Mouse (Mus musculus): ENCODE data around the gene Cdc6. TPM values are rescaled to one million over a fixed set of nuclear protein-coding genes. Genes with fewer than 3 reads are reported as not detected.

The Cdc6 gene
- polyA plus RNA-seq, 1 experiment from 2014 or later, result 38.0 TPM

DNA sequence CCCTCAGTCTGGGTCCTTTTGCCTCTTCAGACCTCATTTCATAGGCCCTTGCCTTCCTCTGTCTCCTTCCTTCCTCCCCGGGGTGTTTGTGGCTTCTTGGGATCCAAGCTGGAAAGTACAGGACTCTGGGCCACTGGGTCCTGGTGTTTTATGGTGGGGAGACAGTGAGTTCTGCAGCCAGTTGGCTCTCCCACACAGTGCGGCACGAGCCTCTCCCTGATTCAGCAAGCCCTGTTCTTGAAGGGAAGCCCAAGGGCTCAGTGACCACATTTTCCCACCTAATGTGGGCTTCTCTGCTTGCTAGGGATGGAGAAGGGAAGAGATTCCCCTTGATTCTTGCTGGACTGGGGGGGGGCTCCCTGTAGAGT, 34.9 kb downstream of the Cdc6 start:
- Histone ChIP-seq H3K27ac (peak overlapping the region; percentile 88), H3K4me1 (peaks cover 78% of the 10 kb centered on the region), H3K9me3 (no peaks in the 10 kb centered on the region), H3K36me3 (replicated peaks) (no peaks in the 10 kb centered on the region), H3K9ac (peak overlapping the region; percentile 65), H3K4me2 (peak overlapping the region; percentile 93), H3K27me3 (peaks cover 13% of the 10 kb centered on the region), H3K4me3 (replicated peaks) (peak overlapping the region; percentile 52)
- ATAC-seq (ENCODE audit: low FRiP score), result no peak
- 60% methylated on average over 3 of the region's 3 CpGs for WGBS

DNA sequence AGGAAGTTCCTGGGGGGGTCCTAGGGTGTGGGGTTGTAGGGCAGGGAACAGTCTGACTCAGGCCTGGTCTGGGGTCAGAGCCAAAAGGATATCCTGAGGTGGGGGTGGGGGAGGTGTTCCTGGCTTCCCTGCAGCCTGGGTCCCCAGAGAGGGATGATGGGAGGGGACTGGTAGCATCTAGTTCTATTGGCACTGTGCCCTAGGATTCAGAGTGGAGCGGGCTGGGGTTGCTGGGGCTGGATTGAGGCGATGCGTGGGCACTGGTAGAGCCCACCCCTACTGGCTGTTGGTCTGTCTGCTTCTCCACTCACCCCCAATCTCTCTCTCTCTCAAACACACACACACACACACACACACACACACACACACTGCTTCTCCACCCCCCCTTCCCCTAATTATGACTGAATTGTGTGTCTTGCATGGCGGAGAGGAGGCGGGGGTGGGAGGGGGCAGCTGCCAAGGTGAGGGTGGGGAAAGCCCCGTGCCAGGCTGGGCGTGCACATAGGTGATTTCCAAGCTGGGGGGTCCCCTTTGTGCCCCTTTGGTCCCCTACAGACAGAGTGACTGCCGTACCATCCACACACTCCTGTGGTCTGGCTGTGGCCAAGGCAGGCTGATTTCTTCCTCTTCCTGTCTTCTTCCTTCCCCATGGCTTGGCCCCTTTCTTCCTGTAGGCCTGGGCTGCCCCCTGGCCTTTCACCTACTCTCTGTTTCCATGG, 35.5 kb downstream of the Cdc6 start:
- peaks cover 13% of the 10 kb centered on the region for H3K27me3 ChIP-seq
- WGBS, result 61% methylated on average over 8 of the region's 8 CpGs
- H3K4me1 ChIP-seq, result peaks cover 72% of the 10 kb centered on the region
- no peaks in the 10 kb centered on the region for H3K9me3 ChIP-seq
- ATAC-seq (ENCODE audit: low FRiP score), result no peak
- H3K4me2 ChIP-seq, result peak overlapping the region; percentile 93; the same call in 1 of the 2 replicates
- H3K27ac ChIP-seq, result peak overlapping the region; percentile 88
- no peaks in the 10 kb centered on the region for H3K36me3 ChIP-seq (replicated peaks)
- H3K4me3 ChIP-seq (replicated peaks), result no peak overlapping the region
- peak overlapping the region; percentile 65 for H3K9ac ChIP-seq

DNA sequence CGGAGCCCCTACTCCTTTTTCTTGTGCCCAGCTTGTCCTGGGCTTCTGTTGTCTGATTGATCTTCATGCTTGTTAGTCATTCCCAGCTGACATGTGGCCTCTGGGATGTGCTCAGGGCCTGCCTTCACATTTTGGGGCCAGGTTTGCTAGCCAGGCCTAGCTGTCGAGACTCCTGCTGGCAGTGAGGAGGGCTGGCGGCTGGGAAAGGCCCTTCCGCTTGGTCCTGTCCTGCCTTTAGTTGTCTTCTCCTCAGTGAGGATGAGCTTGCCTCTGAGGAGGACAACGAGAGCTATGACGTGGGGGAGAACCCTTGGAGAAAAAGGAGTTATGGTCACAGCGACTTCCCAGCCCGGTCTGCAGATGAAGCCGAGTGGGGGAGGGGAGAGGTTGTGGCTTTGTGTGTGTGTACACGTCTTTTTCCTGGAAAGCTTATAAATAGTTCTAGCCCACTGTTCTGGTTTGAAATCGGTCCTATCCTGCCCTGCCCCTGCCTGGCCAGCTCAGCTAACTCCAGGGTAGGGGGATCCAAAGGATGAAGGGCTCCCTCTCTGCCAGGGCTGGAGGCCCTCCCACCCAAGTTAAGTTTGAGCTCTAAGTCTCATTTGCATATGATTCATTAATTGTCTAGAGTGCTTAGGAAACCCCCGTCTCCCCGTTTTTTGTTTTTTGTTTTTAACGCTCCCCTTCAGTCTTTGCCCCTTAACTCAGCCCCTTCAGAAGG, 36.3 kb downstream of the Cdc6 start:
- 35% methylated on average over 14 of the region's 14 CpGs for WGBS
- peak overlapping the region; percentile 88 for H3K27ac ChIP-seq
- H3K4me2 ChIP-seq, result no peak overlapping the region
- H3K9ac ChIP-seq, result peak overlapping the region; percentile 36; the same call in 1 of the 2 replicates
- peaks cover 4% of the 10 kb centered on the region for H3K27me3 ChIP-seq
- H3K9me3 ChIP-seq, result no peaks in the 10 kb centered on the region
- peaks cover 64% of the 10 kb centered on the region for H3K4me1 ChIP-seq
- no peaks in the 10 kb centered on the region for H3K36me3 ChIP-seq (replicated peaks)
- H3K4me3 ChIP-seq (replicated peaks), result no peak overlapping the region
- no peak for ATAC-seq (ENCODE audit: low FRiP score)

DNA sequence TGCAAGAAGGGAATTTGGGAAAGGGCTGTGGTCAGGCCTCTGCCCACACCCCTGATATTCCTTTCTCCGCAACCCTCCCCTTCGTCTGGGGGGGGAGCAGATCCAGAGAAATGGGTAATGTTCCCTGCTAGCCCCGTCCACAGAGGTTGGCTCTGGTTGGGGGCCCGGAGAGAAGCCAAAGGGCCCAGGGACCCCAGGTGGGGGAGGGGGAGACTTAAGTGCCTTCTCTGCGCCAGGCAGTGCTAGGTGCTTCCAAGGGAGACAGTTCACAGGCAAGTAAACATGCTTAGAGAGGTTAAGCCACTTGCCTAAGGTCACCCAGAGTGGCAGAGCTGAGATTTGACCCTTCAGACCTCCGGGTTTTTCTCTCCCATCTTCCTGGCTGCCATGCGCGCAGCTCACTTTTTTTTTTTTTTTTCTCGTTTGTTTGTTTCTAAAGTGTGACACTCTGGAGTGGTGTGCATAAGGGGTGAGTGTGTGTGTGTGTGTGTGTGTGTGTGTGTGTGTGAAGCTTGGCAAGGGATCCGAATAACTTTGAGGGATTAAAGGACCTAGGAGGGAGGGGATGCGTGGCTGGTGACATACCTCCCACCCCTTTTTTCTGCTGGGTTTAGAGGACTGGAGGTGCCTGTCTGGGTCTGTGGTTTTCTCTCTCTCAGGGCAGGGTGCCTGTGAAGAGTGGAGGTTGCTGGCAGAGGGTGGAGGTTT, 37.5 kb downstream of the Cdc6 start:
- Histone ChIP-seq H3K9ac (no peak overlapping the region), H3K4me3 (replicated peaks) (no peak overlapping the region), H3K27ac (no peak overlapping the region), H3K4me1 (peaks cover 60% of the 10 kb centered on the region), H3K27me3 (no peaks in the 10 kb centered on the region), H3K9me3 (no peaks in the 10 kb centered on the region), H3K36me3 (replicated peaks) (no peaks in the 10 kb centered on the region), H3K4me2 (no peak overlapping the region)
- no peak for ATAC-seq (ENCODE audit: low FRiP score)
- WGBS, result 30% methylated on average over 11 of the region's 11 CpGs

DNA sequence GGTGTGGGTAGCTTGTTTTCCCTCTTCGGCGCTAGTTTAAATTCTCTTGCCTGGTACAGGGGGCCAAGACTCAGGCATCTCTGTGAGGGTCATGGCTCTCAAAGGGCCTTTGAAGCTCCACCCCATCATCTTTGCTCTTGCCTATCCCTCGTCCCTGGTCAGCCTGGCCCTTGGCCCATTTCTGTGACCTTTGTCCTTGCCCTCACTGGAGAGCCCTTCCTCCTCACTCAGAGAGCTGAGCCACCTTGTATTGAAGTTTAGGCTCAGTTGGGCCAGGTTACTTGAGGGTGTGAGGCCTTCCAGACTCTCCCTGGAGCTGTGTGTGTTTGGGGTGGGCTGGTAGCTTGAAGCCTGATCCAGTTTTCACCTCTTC, 38.0 kb downstream of the Cdc6 start:
- H3K4me3 ChIP-seq (replicated peaks), result no peak overlapping the region
- H3K9me3 ChIP-seq, result no peaks in the 10 kb centered on the region
- H3K4me2 ChIP-seq, result no peak overlapping the region
- ATAC-seq (ENCODE audit: low FRiP score), result no peak
- WGBS, result 67% methylated on average over 3 of the region's 3 CpGs
- H3K27me3 ChIP-seq, result no peaks in the 10 kb centered on the region
- no peak overlapping the region for H3K27ac ChIP-seq
- H3K36me3 ChIP-seq (replicated peaks), result 0 out of 2 replicates have a peak, but pooled peaks cover 4% of the 10 kb centered on the region
- H3K4me1 ChIP-seq, result peaks cover 55% of the 10 kb centered on the region
- no peak overlapping the region for H3K9ac ChIP-seq

DNA sequence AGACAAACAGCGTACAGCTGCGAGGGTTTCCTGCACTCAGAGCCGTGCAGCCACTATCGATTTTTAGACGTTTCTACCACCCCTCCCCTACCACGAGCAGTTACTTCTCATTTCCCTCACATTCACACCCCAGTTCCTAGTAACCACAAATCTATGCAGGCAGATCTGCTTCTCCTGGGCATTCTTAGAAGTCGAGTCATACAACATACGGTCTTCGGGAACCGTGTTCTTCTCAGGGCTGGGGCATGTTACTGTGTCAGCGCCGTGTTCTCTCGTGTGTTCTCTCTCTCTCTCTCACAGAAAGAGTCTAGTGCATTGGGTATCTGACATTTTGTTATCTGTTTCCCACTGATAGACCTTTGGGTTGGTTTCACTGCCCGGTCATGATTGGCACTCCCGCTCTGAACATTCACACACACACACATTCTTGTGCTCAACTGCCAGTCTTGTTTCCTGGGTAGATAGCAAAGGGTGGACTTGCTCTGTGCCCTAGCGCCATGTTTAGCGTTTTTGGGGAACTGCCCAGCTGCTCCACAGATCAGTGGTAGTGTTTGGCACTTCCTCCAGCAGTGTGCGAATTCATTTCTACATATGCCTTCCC, 40.5 kb downstream of the Cdc6 start:
- Histone ChIP-seq H3K4me1 (peaks cover 44% of the 10 kb centered on the region), H3K9ac (no peak overlapping the region), H3K4me3 (replicated peaks) (no peak overlapping the region), H3K9me3 (no peaks in the 10 kb centered on the region), H3K27ac (no peak overlapping the region), H3K27me3 (no peaks in the 10 kb centered on the region), H3K36me3 (replicated peaks) (0 out of 2 replicates have a peak, but pooled peaks cover 5% of the 10 kb centered on the region), H3K4me2 (no peak overlapping the region)
- ATAC-seq (ENCODE audit: low FRiP score), result no peak
- WGBS, result 91% methylated on average over 18 of the region's 18 CpGs

DNA sequence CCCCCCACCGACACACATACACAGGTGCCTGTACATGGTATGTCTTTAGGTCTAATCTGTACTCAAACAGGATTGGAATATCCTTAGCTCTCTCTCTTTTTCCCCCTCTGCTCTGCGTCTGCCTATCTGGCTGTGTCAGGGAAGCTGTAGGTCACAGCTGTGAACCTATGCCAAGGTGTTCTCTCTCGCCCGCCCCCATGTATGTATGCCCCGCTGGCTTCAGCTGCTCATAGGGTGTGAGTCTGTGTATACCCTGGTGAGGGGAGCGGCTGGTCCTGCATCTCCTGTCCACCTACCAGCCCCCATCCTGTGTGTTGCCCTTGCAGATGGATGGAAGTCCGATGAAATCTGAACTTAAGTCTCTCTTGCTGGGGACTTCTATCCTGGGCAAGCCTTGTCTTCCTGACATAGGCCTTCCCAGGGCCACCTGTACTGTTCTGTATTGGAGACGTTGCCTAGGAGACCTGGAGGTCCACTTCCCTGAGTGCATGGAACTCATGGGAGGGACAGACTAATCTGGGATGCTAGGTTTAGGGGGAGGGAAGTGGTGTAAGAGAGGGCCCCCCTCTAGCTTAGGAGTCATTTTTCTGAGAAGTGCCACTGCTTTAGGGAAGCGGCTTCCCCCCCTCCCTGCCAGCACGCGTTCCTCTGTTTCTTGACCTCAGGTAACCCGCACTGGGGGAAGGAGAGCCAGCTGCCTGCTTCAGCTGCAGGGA, 41.8 kb downstream of the Cdc6 start:
- peaks cover 44% of the 10 kb centered on the region for H3K4me1 ChIP-seq
- 0 out of 2 replicates have a peak, but pooled peaks cover 5% of the 10 kb centered on the region for H3K36me3 ChIP-seq (replicated peaks)
- H3K27me3 ChIP-seq, result no peaks in the 10 kb centered on the region
- WGBS, result 70% methylated on average over 12 of the region's 12 CpGs
- H3K4me3 ChIP-seq (replicated peaks), result no peak overlapping the region
- no peak for ATAC-seq (ENCODE audit: low FRiP score)
- H3K4me2 ChIP-seq, result no peak overlapping the region
- H3K9me3 ChIP-seq, result no peaks in the 10 kb centered on the region
- H3K27ac ChIP-seq, result no peak overlapping the region
- H3K9ac ChIP-seq, result no peak overlapping the region

DNA sequence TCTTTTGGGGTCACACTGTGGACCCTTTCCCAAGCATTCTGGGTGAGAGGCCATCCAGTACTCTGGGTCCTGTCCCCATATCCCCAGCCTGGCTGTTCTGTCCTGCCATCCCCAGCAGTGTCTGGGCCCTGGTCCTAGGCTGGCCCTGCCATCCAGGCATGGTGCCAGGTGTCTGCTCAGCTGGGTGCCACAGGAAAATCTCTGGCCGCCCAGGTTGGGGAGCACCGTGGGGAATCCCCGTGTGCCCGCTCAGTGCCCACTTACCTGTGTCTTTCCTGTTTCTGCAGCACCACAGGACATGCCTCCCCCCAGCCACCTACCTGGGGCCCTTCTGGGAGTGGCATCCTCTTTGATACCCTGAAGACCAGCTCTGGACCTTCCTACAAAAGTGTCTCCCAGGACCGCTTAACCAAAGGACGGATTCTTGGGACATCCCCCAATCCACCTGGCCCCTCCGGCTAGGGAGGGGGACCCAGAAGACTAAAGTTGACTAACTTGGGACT, 42.4 kb downstream of the Cdc6 start:
- no peak for ATAC-seq (ENCODE audit: low FRiP score)
- Histone ChIP-seq H3K9ac (no peak overlapping the region), H3K36me3 (replicated peaks) (0 out of 2 replicates have a peak, but pooled peaks cover 5% of the 10 kb centered on the region), H3K4me2 (no peak overlapping the region), H3K27me3 (no peaks in the 10 kb centered on the region), H3K9me3 (no peaks in the 10 kb centered on the region), H3K27ac (no peak overlapping the region), H3K4me1 (peaks cover 44% of the 10 kb centered on the region), H3K4me3 (replicated peaks) (no peak overlapping the region)
- 83% methylated on average over 7 of the region's 7 CpGs for WGBS

DNA sequence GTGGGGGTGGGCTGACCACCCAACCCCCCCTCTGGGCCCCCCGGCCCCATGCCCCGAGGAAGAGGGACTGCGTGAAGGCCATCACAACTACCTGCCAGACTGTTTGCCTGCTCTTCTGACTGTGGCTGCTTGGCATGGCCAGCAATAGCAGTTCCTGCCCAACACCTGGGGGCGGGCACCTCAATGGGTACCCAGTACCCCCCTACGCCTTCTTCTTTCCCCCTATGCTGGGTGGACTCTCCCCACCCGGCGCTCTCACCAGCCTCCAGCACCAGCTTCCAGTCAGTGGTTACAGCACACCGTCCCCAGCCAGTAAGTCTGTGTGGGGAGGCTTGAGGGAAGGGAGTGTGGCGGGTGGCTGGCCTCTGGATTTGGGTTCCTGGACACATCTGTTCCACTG, 42.9 kb downstream of the Cdc6 start:
- Histone ChIP-seq H3K4me3 (replicated peaks) (no peak overlapping the region), H3K4me1 (peaks cover 45% of the 10 kb centered on the region), H3K36me3 (replicated peaks) (0 out of 2 replicates have a peak, but pooled peaks cover 5% of the 10 kb centered on the region), H3K9ac (no peak overlapping the region), H3K27ac (no peak overlapping the region), H3K9me3 (no peaks in the 10 kb centered on the region), H3K4me2 (no peak overlapping the region), H3K27me3 (no peaks in the 10 kb centered on the region)
- no peak for ATAC-seq (ENCODE audit: low FRiP score)
- 85% methylated on average over 9 of the region's 9 CpGs for WGBS

DNA sequence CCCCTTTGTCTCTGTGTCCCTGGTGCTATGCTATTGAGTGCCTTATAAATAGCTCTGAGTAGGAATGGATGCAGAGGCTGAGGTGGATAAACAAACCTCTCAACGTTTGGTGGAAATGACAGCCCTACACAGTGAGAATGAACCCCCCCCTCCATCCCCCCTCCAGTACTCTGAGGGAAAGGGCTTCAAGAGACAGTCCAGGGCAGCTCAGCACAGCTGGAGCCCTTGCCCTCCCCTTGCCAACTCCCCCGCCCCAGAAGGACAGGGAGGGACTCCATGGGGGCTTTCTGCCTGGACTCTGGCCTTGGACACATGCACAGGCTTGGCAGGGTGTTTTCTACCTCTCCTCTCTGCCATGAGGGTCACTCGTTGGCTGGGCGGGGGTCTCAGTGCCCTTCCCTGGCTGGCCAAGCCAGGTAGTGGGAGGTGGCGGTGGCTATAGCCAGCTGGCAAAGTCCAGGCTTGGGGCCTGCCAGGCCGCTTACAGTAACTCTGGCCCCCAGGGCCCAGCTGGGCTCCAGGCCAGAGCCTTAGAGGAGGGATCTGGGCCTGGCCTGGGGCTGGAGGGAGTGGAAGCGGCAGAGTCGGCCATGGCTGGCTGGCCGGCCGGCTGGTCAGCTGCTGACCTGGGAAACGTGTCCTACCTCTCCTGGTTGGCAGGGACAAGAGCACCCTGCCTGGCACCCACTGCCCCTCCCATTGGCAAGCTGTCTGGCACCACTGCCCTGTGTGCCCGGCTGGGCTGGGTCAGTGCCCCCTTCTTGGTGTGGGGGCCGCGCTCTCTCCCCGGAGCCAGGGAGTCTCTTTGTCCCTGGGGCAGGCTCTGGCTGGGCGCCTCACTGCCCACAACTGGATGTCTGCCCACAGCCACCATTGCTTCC, 43.7 kb downstream of the Cdc6 start:
- H3K4me3 ChIP-seq (replicated peaks), result no peak overlapping the region
- H3K4me1 ChIP-seq, result peaks cover 51% of the 10 kb centered on the region
- 69% methylated on average over 16 of the region's 16 CpGs for WGBS
- H3K4me2 ChIP-seq, result no peak overlapping the region
- no peaks in the 10 kb centered on the region for H3K9me3 ChIP-seq
- peak overlapping the region; percentile 63 for H3K27ac ChIP-seq
- 0 out of 2 replicates have a peak, but pooled peaks cover 5% of the 10 kb centered on the region for H3K36me3 ChIP-seq (replicated peaks)
- ATAC-seq (ENCODE audit: low FRiP score), result no peak
- H3K9ac ChIP-seq, result no peak overlapping the region
- H3K27me3 ChIP-seq, result no peaks in the 10 kb centered on the region

DNA sequence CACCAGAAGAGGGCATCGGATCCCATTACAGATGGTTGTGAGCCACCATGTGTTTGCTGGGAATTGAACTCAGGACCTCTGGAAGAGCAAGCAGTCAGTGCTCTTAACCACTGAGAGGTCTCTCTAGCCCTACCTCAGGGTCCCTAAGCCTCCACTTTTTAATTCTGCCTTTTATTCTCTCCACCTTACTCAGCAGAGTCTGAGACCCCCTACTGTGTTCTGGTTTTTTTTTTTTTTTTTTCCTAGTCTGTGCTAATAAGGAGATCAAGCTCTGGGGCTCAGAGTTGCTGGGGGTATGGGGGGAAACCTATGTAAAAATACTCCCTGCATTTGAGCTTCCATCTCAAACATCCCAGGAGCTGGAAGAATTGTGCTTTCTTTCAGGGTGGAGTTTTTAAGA, 44.5 kb downstream of the Cdc6 start:
- ATAC-seq (ENCODE audit: low FRiP score), result no peak
- Histone ChIP-seq H3K27ac (no peak overlapping the region), H3K4me2 (no peak overlapping the region), H3K9me3 (no peaks in the 10 kb centered on the region), H3K36me3 (replicated peaks) (0 out of 2 replicates have a peak, but pooled peaks cover 5% of the 10 kb centered on the region), H3K27me3 (no peaks in the 10 kb centered on the region), H3K4me1 (peaks cover 51% of the 10 kb centered on the region), H3K9ac (no peak overlapping the region), H3K4me3 (replicated peaks) (no peak overlapping the region)
- 53% methylated on average over 1 of the region's 1 CpGs for WGBS
